Mouse (Mus musculus): ENCODE results near the gene Pitpnc1. TPM values are rescaled to one million over a fixed set of nuclear protein-coding genes. Genes with fewer than 3 reads are reported as not detected.

Gene Pitpnc1
- polyA plus RNA-seq, 1 experiment, result 0.25 TPM

- no peak overlapping the region for H3K4me3 ChIP-seq (ENCODE audit: insufficient read depth, poor library complexity, severe bottlenecking)
- H3K27me3 ChIP-seq (ENCODE audit: control insufficient read depth, insufficient read depth, insufficient read length), result peaks cover 3% of the 10 kb centered on the region
- H3K79me3 ChIP-seq (ENCODE audit: low read depth), result no peaks in the 10 kb centered on the region
- TF ChIP-seq MAX (IDR thresholded peaks at IDR 0.05) (no peak), USF1 (IDR thresholded peaks at IDR 0.05; ENCODE audit: low read depth) (no peak), CEBPB (IDR thresholded peaks at IDR 0.05; ENCODE audit: low read depth) (no peak), FOSL1 (IDR thresholded peaks at IDR 0.05; ENCODE audit: insufficient read depth, low read length, poor library complexity, severe bottlenecking) (no peak), MYOG (IDR thresholded peaks at IDR 0.05; ENCODE audit: control insufficient read depth, extremely low read depth, insufficient read length) (no peak), CTCF (IDR thresholded peaks at IDR 0.05; ENCODE audit: control insufficient read depth, insufficient read depth, insufficient read length) (no peak)
- H3K79me2 ChIP-seq (ENCODE audit: control insufficient read depth, insufficient read depth), result no peaks in the 10 kb centered on the region
- no peaks in the 10 kb centered on the region for H3K36me3 ChIP-seq (ENCODE audit: control insufficient read depth, insufficient read depth)
- H3ac ChIP-seq (ENCODE audit: control insufficient read depth, insufficient read length, low read depth), result no peak overlapping the region
Measured at GRCm38 (mm10) chr11:107339224-107339805, 131.2 kb downstream of the Pitpnc1 start.

- Histone ChIP-seq H3ac (ENCODE audit: control insufficient read depth, insufficient read length, low read depth) (no peak overlapping the region), H3K36me3 (ENCODE audit: control insufficient read depth, insufficient read depth) (no peaks in the 10 kb centered on the region), H3K79me2 (ENCODE audit: control insufficient read depth, insufficient read depth) (no peaks in the 10 kb centered on the region), H3K4me3 (ENCODE audit: insufficient read depth, poor library complexity, severe bottlenecking) (no peak overlapping the region), H3K79me3 (ENCODE audit: low read depth) (no peaks in the 10 kb centered on the region), H3K27me3 (ENCODE audit: control insufficient read depth, insufficient read depth, insufficient read length) (peaks cover 3% of the 10 kb centered on the region)
- TF ChIP-seq USF1 (IDR thresholded peaks at IDR 0.05; ENCODE audit: low read depth), result no peak
- TF ChIP-seq MYOG (IDR thresholded peaks at IDR 0.05; ENCODE audit: control insufficient read depth, extremely low read depth, insufficient read length), result no peak
- no peak for TF ChIP-seq FOSL1 (IDR thresholded peaks at IDR 0.05; ENCODE audit: insufficient read depth, low read length, poor library complexity, severe bottlenecking)
- no peak for TF ChIP-seq CTCF (IDR thresholded peaks at IDR 0.05; ENCODE audit: control insufficient read depth, insufficient read depth, insufficient read length)
- TF ChIP-seq CEBPB (IDR thresholded peaks at IDR 0.05; ENCODE audit: low read depth), result no peak
- TF ChIP-seq MAX (IDR thresholded peaks at IDR 0.05), result no peak
- no peak for TF ChIP-seq MYOD1 (IDR thresholded peaks at IDR 0.05; ENCODE audit: control insufficient read depth, insufficient read length, low read depth)
Measured at GRCm38 (mm10) chr11:107337391-107338148, 132.9 kb downstream of the Pitpnc1 start.

- Histone ChIP-seq H3ac (ENCODE audit: control insufficient read depth, insufficient read length, low read depth) (no peak overlapping the region), H3K4me3 (ENCODE audit: insufficient read depth, poor library complexity, severe bottlenecking) (no peak overlapping the region), H3K79me2 (ENCODE audit: control insufficient read depth, insufficient read depth) (no peaks in the 10 kb centered on the region), H3K36me3 (ENCODE audit: control insufficient read depth, insufficient read depth) (no peaks in the 10 kb centered on the region), H3K27me3 (ENCODE audit: control insufficient read depth, insufficient read depth, insufficient read length) (no peaks in the 10 kb centered on the region), H3K79me3 (ENCODE audit: low read depth) (no peaks in the 10 kb centered on the region)
- no peak for TF ChIP-seq CEBPB (IDR thresholded peaks at IDR 0.05; ENCODE audit: low read depth)
- no peak for TF ChIP-seq CTCF (IDR thresholded peaks at IDR 0.05; ENCODE audit: control insufficient read depth, insufficient read depth, insufficient read length)
- TF ChIP-seq MYOG (IDR thresholded peaks at IDR 0.05; ENCODE audit: control insufficient read depth, extremely low read depth, insufficient read length), result no peak
- TF ChIP-seq MAX (IDR thresholded peaks at IDR 0.05), result no peak
- TF ChIP-seq MYOD1 (IDR thresholded peaks at IDR 0.05; ENCODE audit: control insufficient read depth, insufficient read length, low read depth), result no peak
- TF ChIP-seq FOSL1 (IDR thresholded peaks at IDR 0.05; ENCODE audit: insufficient read depth, low read length, poor library complexity, severe bottlenecking), result no peak
- no peak for TF ChIP-seq USF1 (IDR thresholded peaks at IDR 0.05; ENCODE audit: low read depth)
Measured at GRCm38 (mm10) chr11:107335756-107336155, 134.7 kb downstream of the Pitpnc1 start.

- no peaks in the 10 kb centered on the region for H3K27me3 ChIP-seq (ENCODE audit: control insufficient read depth, insufficient read depth, insufficient read length)
- H3ac ChIP-seq (ENCODE audit: control insufficient read depth, insufficient read length, low read depth), result no peak overlapping the region
- no peaks in the 10 kb centered on the region for H3K36me3 ChIP-seq (ENCODE audit: control insufficient read depth, insufficient read depth)
- no peaks in the 10 kb centered on the region for H3K79me2 ChIP-seq (ENCODE audit: control insufficient read depth, insufficient read depth)
- H3K4me3 ChIP-seq (ENCODE audit: insufficient read depth, poor library complexity, severe bottlenecking), result no peak overlapping the region
- H3K79me3 ChIP-seq (ENCODE audit: low read depth), result no peaks in the 10 kb centered on the region
- no peak for TF ChIP-seq CEBPB (IDR thresholded peaks at IDR 0.05; ENCODE audit: low read depth)
- TF ChIP-seq MAX (IDR thresholded peaks at IDR 0.05), result no peak
- TF ChIP-seq CTCF (IDR thresholded peaks at IDR 0.05; ENCODE audit: control insufficient read depth, insufficient read depth, insufficient read length), result no peak
- no peak for TF ChIP-seq MYOD1 (IDR thresholded peaks at IDR 0.05; ENCODE audit: control insufficient read depth, insufficient read length, low read depth)
Measured at GRCm38 (mm10) chr11:107334849-107335484, 135.5 kb downstream of the Pitpnc1 start.

DNA sequence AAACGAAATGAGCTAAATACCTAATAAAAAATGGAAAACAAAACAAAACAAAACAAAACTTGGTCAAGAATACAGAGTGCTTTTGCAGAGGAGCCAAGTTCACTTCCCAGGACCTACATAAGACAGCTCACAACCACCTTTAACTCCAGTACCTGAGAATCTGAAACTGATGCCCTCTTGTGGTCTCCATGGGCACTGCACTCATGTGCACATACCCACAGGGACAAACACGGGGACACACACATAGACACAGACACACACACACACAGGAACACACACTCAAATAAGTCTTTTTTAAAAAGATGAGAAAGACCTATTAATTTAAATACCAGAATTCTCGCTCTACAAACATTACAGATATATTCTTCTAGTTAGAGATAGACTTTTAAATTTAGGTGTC, 137.6 kb downstream of the Pitpnc1 start:
- no peaks in the 10 kb centered on the region for H3K27me3 ChIP-seq (ENCODE audit: control insufficient read depth, insufficient read depth, insufficient read length)
- no peak for TF ChIP-seq CEBPB (IDR thresholded peaks at IDR 0.05; ENCODE audit: low read depth)
- no peak for TF ChIP-seq FOSL1 (IDR thresholded peaks at IDR 0.05; ENCODE audit: insufficient read depth, low read length, poor library complexity, severe bottlenecking)
- no peak for TF ChIP-seq CTCF (IDR thresholded peaks at IDR 0.05; ENCODE audit: control insufficient read depth, insufficient read depth, insufficient read length)
- TF ChIP-seq MYOD1 (IDR thresholded peaks at IDR 0.05; ENCODE audit: control insufficient read depth, insufficient read length, low read depth), result no peak
- TF ChIP-seq USF1 (IDR thresholded peaks at IDR 0.05; ENCODE audit: low read depth), result no peak
- no peak for TF ChIP-seq MYOG (IDR thresholded peaks at IDR 0.05; ENCODE audit: control insufficient read depth, extremely low read depth, insufficient read length)
- TF ChIP-seq MAX (IDR thresholded peaks at IDR 0.05), result no peak
- H3K79me2 ChIP-seq (ENCODE audit: control insufficient read depth, insufficient read depth), result no peaks in the 10 kb centered on the region
- no peaks in the 10 kb centered on the region for H3K79me3 ChIP-seq (ENCODE audit: low read depth)
- no peaks in the 10 kb centered on the region for H3K36me3 ChIP-seq (ENCODE audit: control insufficient read depth, insufficient read depth)
- H3K4me3 ChIP-seq (ENCODE audit: insufficient read depth, poor library complexity, severe bottlenecking), result no peak overlapping the region
- H3ac ChIP-seq (ENCODE audit: control insufficient read depth, insufficient read length, low read depth), result no peak overlapping the region

All from C2C12 (cell line).